Mouse (Mus musculus) limb, embryonic 11.5 days (tissue): ENCODE measurements around the gene Pak1. TPM values are rescaled to one million over a fixed set of nuclear protein-coding genes. Genes with fewer than 3 reads are reported as not detected.

Experiments used
- ATAC-seq: fragments of 200-750 bp; cut with Nextera tagmentation; 2 replicates; pipeline ENCODE4 v1.8.0; 2017; ENCODE audit warnings: low read depth; ENCODE audit not compliant: insufficient number of reproducible peaks, low FRiP score, low TSS enrichment
- DNase-seq: peaks from one replicate; pipeline ENCODE4 v3.0.0-alpha.2; 2015; ENCODE audit warnings: low spot score
- H3K27ac ChIP-seq: fragments of 300-500 bp; sonication (generic); replicated peaks from 2 replicates; pipeline ENCODE4 v1.5.1; 2014; ENCODE audit warnings: low read depth, mild to moderate bottlenecking, low read length
- H3K27me3 ChIP-seq: fragments of 300-500 bp; sonication (generic); 2 replicates; pipeline ENCODE4 v1.6.1; 2014; ENCODE audit warnings: mild to moderate bottlenecking, low read length, mixed read lengths; ENCODE audit not compliant: control insufficient read depth, insufficient read depth
- H3K36me3 ChIP-seq: fragments of 300-500 bp; sonication (generic); 2 replicates; pipeline ENCODE4 v1.6.1; 2014; ENCODE audit warnings: mild to moderate bottlenecking, low read length, moderate library complexity, mixed read lengths; ENCODE audit not compliant: control insufficient read depth, insufficient read depth
- H3K4me1 ChIP-seq: fragments of 300-500 bp; sonication (generic); 2 replicates; pipeline ENCODE4 v1.6.1; 2014; ENCODE audit warnings: low read length, mixed read lengths; ENCODE audit not compliant: control insufficient read depth, insufficient read depth
- H3K4me2 ChIP-seq: fragments of 300-500 bp; sonication (generic); 2 replicates; pipeline ENCODE4 v1.6.1; 2014; ENCODE audit warnings: low read depth, mild to moderate bottlenecking, moderate library complexity; ENCODE audit not compliant: severe bottlenecking
- H3K4me3 ChIP-seq: fragments of 300-500 bp; sonication (generic); 2 replicates; pipeline ENCODE4 v1.5.1; 2014; ENCODE audit warnings: low read depth, low read length
- H3K9ac ChIP-seq: fragments of 300-500 bp; sonication (generic); 2 replicates; pipeline ENCODE4 v1.6.1; 2014; ENCODE audit warnings: mild to moderate bottlenecking, low read length
- H3K9me3 ChIP-seq: fragments of 300-500 bp; sonication (generic); 2 replicates; pipeline ENCODE4 v1.6.1; 2016; ENCODE audit warnings: low read length; ENCODE audit not compliant: control insufficient read depth
- WGBS: fragments of 180-500 bp; shearing (Covaris S2); extraction: QIAGEN DNeasy Blood & Tissue Kit; methylation state at CpG from one replicate; pipeline ENCODE4 v1.1.7; 2014; 5-methylcytosine and 5-hydroxymethylcytosine counted together
- polyA plus RNA-seq: library from polyadenylated mRNA; unstranded; fragments of >200 nt; fragmentation: Nextera tagmentation; extraction: Ambion mirVana; gene quantifications from 2 replicates; pipeline ENCODE4 v1.2.1, GENCODE M21; 2014

Gene Pak1
- polyA plus RNA-seq = 33.2 and 39.4 TPM in 2 replicates

DNA sequence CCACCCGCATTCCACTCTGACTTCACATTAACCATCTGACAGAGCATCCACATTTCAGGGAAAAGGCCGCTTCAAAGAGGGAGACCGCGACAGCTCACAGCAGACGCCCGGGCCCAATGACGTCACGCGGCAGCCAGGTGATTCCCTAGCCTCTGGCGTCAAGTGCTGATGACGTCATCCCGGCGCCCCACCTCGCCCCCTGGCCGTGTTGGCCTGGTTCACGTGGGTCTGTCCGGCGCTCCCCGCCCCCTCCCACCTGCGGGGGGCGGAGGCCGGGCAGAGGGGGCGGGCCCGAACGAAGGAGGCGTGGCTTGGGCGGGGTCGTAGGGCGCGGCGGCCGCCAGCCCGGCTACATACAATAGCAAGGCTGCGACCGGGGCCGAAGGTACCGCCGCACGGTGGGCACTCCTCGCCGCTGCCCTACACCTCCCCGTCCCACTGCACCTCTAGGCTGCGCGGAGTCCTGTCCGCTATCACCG lies at the start of gene Pak1:
Gene Pak1 (plus strand): TSS at position 352 of the 479 bp plus-strand sequence.
- Histone ChIP-seq H3K27ac (no peak within 1 kb of the TSS; the same call in 1 of the 2 replicates), H3K27me3 (no peaks in the 10 kb centered on the region), H3K4me1 (peaks cover 5% of the 10 kb centered on the region; the same call in 1 of the 2 replicates), H3K4me2 (peak within 1 kb of the TSS; percentile 91), H3K4me3 (peak within 1 kb of the TSS; percentile 62), H3K36me3 (no peaks in the 10 kb centered on the region), H3K9ac (peak within 1 kb of the TSS; percentile 64), H3K9me3 (no peaks in the 10 kb centered on the region)
- WGBS = under 1% methylated on average over 35 of the region's 46 CpGs
- ATAC-seq (peak; percentile 94), DNase-seq (peak; percentile 94)

DNA sequence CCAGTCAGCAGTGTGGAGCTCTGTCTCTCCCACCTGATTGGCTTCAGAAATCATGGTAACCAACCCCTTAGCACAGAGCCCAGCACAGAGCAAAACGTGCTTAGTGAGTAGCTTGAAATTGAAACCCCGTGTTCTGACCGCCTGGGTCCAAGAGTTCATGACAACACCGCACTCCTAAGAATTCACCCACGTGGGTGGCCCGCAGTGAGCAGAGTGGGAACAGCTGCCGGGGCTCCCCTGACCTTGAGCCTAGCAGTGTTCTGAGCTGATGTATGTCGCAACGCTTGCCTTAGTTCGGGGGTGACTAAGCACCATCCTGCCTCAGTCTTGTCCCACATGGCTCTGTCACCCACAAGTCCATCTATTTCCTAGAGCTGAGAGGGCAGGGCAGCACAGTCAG lies 47.4 kb upstream of the Pak1 start:
- H3K4me3 ChIP-seq = no peak overlapping the region

DNA sequence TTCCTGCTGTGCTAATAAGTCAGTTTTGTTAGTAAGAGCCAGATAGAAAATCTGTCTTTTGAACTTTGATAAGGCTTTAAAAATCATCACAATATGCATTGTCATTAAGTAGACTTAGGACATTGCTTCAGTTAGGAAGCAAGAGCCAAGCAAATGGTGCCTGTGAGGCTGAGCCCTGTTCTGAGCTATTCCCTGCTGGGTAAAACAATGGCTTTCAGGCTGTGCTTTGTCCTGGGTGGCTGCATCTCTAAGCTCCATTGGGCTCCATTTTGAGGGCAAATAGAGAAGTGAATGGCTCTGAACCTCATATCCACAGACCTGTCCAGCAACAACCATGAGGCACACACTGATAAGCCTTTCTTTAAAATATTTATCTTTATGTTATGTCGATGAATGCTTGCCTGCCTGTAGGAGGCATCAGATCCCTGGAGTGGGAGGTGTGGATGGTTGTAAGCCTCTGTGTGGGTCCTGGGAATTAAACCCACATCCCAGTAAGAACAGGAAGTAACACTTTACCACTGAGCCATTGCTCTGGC lies 46.5 kb upstream of the Pak1 start:
- Histone ChIP-seq H3K9ac (no peak overlapping the region), H3K27me3 (no peaks in the 10 kb centered on the region), H3K4me3 (no peak overlapping the region), H3K9me3 (no peaks in the 10 kb centered on the region), H3K4me1 (no peaks in the 10 kb centered on the region), H3K36me3 (no peaks in the 10 kb centered on the region), H3K4me2 (no peak overlapping the region), H3K27ac (no peak overlapping the region)
- 50% methylated on average over 1 of the region's 1 CpGs for WGBS
- no peak for ATAC-seq
- DNase-seq = no peak

More for the DNA sequence above, 47.4 kb upstream of the Pak1 start:
- Histone ChIP-seq H3K4me2 (no peak overlapping the region), H3K27me3 (no peaks in the 10 kb centered on the region), H3K9me3 (no peaks in the 10 kb centered on the region), H3K36me3 (no peaks in the 10 kb centered on the region), H3K4me1 (no peaks in the 10 kb centered on the region), H3K27ac (no peak overlapping the region), H3K9ac (no peak overlapping the region)
- DNase-seq = no peak
- ATAC-seq = no peak
- 66% methylated on average over 10 of the region's 10 CpGs for WGBS

GRCm38 (mm10) chr7:97745299-97745698 lies 43.0 kb upstream of the Pak1 start:
- no peak overlapping the region; the same call in 1 of the 2 replicates for H3K9ac ChIP-seq
- no peaks in the 10 kb centered on the region for H3K36me3 ChIP-seq
- DNase-seq (peak; percentile 79), ATAC-seq (no peak)
- no peaks in the 10 kb centered on the region for H3K27me3 ChIP-seq
- H3K4me3 ChIP-seq = no peak overlapping the region
- no peaks in the 10 kb centered on the region for H3K4me1 ChIP-seq
- H3K9me3 ChIP-seq = no peaks in the 10 kb centered on the region
- WGBS = 18% methylated on average over 3 of the region's 3 CpGs
- no peak overlapping the region for H3K27ac ChIP-seq
- H3K4me2 ChIP-seq = no peak overlapping the region

- no peak overlapping the region for H3K4me2 ChIP-seq
- H3K9me3 ChIP-seq = no peaks in the 10 kb centered on the region
- no peak overlapping the region for H3K4me3 ChIP-seq
- H3K27me3 ChIP-seq = no peaks in the 10 kb centered on the region
- ATAC-seq (no peak), DNase-seq (no peak)
- no peak overlapping the region for H3K27ac ChIP-seq
- no peaks in the 10 kb centered on the region for H3K4me1 ChIP-seq
- WGBS = 69% methylated on average over 4 of the region's 4 CpGs
- no peak overlapping the region for H3K9ac ChIP-seq
- no peaks in the 10 kb centered on the region for H3K36me3 ChIP-seq
Observed at GRCm38 (mm10) chr7:97747176-97747707, 41.1 kb upstream of the Pak1 start.

- ATAC-seq = peak; percentile 70; the same call in 1 of the 2 replicates
- Histone ChIP-seq H3K36me3 (no peaks in the 10 kb centered on the region), H3K4me2 (no peak overlapping the region; the same call in 1 of the 2 replicates), H3K27me3 (no peaks in the 10 kb centered on the region), H3K27ac (no peak overlapping the region), H3K4me1 (no peaks in the 10 kb centered on the region), H3K9ac (0 out of 2 replicates have a peak overlapping the region, but pooled peaks have one; percentile 34), H3K4me3 (no peak overlapping the region), H3K9me3 (no peaks in the 10 kb centered on the region)
- 29% methylated on average over 28 of the region's 28 CpGs for WGBS
- DNase-seq = peak; percentile 87
Observed at GRCm38 (mm10) chr7:97747787-97748497, 40.4 kb upstream of the Pak1 start.

DNA sequence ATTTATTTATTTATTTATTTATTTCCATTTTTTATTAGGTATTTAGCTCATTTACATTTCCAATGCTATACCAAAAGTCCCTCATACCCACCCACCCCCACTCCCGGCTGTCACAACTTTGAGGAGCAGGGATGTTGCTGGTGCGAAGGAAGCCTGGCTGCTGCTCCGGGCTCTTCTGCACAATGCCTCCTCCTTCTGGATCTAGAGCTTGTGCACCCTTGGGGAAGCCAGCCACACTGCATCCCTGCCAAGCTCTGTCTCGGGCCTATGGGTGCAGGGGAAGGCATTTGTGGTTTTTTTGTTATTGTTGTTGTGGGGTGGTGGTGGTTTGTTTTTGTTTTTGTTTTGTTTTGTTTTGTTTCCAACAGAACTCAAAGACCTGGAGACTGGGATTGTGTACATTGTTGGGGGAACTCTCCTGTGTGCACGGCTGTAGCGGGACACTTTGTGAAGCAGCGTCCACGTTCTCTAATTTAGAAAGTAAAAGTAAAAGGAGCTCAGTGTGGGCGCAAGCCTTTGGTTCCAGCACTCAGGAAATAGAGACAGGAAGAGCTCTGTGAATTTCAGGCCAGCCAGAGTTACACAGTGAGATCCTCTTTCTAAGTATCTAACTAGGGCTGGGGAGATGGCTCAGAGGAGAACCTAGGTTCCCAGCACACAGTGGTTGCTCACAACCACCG lies 39.7 kb upstream of the Pak1 start:
- H3K27ac ChIP-seq = no peak overlapping the region
- peak; percentile 29 for DNase-seq

More for the DNA sequence above, 39.7 kb upstream of the Pak1 start:
- 68% methylated on average over 10 of the region's 10 CpGs for WGBS
- H3K4me1 ChIP-seq = no peaks in the 10 kb centered on the region
- H3K4me3 ChIP-seq = no peak overlapping the region
- ATAC-seq = peak; percentile 36; the same call in 1 of the 2 replicates
- H3K36me3 ChIP-seq = no peaks in the 10 kb centered on the region
- H3K4me2 ChIP-seq = no peak overlapping the region
- no peaks in the 10 kb centered on the region for H3K9me3 ChIP-seq
- no peak overlapping the region for H3K9ac ChIP-seq
- H3K27me3 ChIP-seq = no peaks in the 10 kb centered on the region
